Mouse (Mus musculus) frontal cortex, postnatal 14 days (tissue): ENCODE data around the gene Igf2bp2.

Experiments used
- DNase-seq, 2 experiments: peaks; one replicate each; pipeline ENCODE4 v3.0.0; 2022; ENCODE audit warnings: low spot score in 2 of 2

Igf2bp2 gene

GRCm38 (mm10) chr16:22149076-22149475 lies 14.0 kb downstream of the Igf2bp2 start:
- no peak for DNase-seq

- no peak for DNase-seq
Observed at GRCm38 (mm10) chr16:22147131-22147530, 16.0 kb downstream of the Igf2bp2 start.

GRCm38 (mm10) chr16:22146071-22146470 lies 17.0 kb downstream of the Igf2bp2 start:
- DNase-seq, result no peak

- DNase-seq, result no peak
Observed at GRCm38 (mm10) chr16:22144490-22144889, 18.6 kb downstream of the Igf2bp2 start.

GRCm38 (mm10) chr16:22140861-22141260 lies 22.2 kb downstream of the Igf2bp2 start:
- DNase-seq, result no peak

- DNase-seq, result no peak
Observed at GRCm38 (mm10) chr16:22139821-22140220, 23.3 kb downstream of the Igf2bp2 start.

GRCm38 (mm10) chr16:22136198-22136597 lies 26.9 kb downstream of the Igf2bp2 start:
- no peak for DNase-seq

- no peak for DNase-seq
Observed at GRCm38 (mm10) chr16:22131321-22131720, 31.8 kb downstream of the Igf2bp2 start.

- no peak for DNase-seq
Observed at GRCm38 (mm10) chr16:22129511-22129910, 33.6 kb downstream of the Igf2bp2 start.

GRCm38 (mm10) chr16:22128595-22128994 lies 34.5 kb downstream of the Igf2bp2 start:
- no peak for DNase-seq

- no peak for DNase-seq
Observed at GRCm38 (mm10) chr16:22127806-22128205, 35.3 kb downstream of the Igf2bp2 start.

GRCm38 (mm10) chr16:22126936-22127335 lies 36.2 kb downstream of the Igf2bp2 start:
- no peak for DNase-seq

- DNase-seq, result no peak
Observed at GRCm38 (mm10) chr16:22124325-22124918, 38.7 kb downstream of the Igf2bp2 start.

GRCm38 (mm10) chr16:22123658-22124057 lies 39.4 kb downstream of the Igf2bp2 start:
- DNase-seq, result peak in 1 of 2 experiments; percentile 46

- peak in 1 of 2 experiments; percentile 17 for DNase-seq
Observed at GRCm38 (mm10) chr16:22121109-22121508, 42.0 kb downstream of the Igf2bp2 start.

- no peak for DNase-seq
Observed at GRCm38 (mm10) chr16:22119524-22119923, 43.6 kb downstream of the Igf2bp2 start.

- peak in 1 of 2 experiments; percentile 11 for DNase-seq
Observed at GRCm38 (mm10) chr16:22118716-22119501, 44.2 kb downstream of the Igf2bp2 start.

- no peak for DNase-seq
Observed at GRCm38 (mm10) chr16:22118151-22118550, 44.9 kb downstream of the Igf2bp2 start.

- DNase-seq, result no peak
Observed at GRCm38 (mm10) chr16:22116748-22117147, 46.4 kb downstream of the Igf2bp2 start.

GRCm38 (mm10) chr16:22116058-22116457 lies 47.0 kb downstream of the Igf2bp2 start:
- no peak for DNase-seq

- DNase-seq, result no peak
Observed at GRCm38 (mm10) chr16:22110036-22110435, 53.1 kb downstream of the Igf2bp2 start.

GRCm38 (mm10) chr16:22109159-22109558 lies 53.9 kb downstream of the Igf2bp2 start:
- DNase-seq, result no peak

GRCm38 (mm10) chr16:22107897-22108516 lies 55.1 kb downstream of the Igf2bp2 start:
- peak in 1 of 2 experiments; percentile 27 for DNase-seq
